Mouse (Mus musculus): ENCODE measurements around the gene Ctnnd2. TPM values are rescaled to one million over a fixed set of nuclear protein-coding genes. Genes with fewer than 3 reads are reported as not detected.

The Ctnnd2 gene
- polyA plus RNA-seq, 1 experiment = 87.7 TPM

GRCm38 (mm10) chr15:30595507-30595906, 423.1 kb downstream of the Ctnnd2 start:
- DNase-seq = no peak
- Histone ChIP-seq H3K27me3 (ENCODE audit: control insufficient read depth, insufficient read depth, low read length) (no peaks in the 10 kb centered on the region), H3K4me1 (ENCODE audit: control insufficient read depth, insufficient read depth, low read length) (no peaks in the 10 kb centered on the region), H3K4me3 (replicated peaks; ENCODE audit: insufficient read depth, low read depth, low read length) (no peak overlapping the region), H3K27ac (ENCODE audit: insufficient read depth, low read length) (no peak overlapping the region)
- TF ChIP-seq POLR2A (IDR thresholded peaks at IDR 0.05; ENCODE audit: borderline replicate concordance, insufficient read depth, low read length) = no peak
- 15% methylated on average over 1 of the region's 1 CpGs for WGBS

GRCm38 (mm10) chr15:30610613-30611012, 438.2 kb downstream of the Ctnnd2 start:
- DNase-seq = no peak
- no peaks in the 10 kb centered on the region for H3K27me3 ChIP-seq (ENCODE audit: control insufficient read depth, insufficient read depth, low read length)
- H3K4me1 ChIP-seq (ENCODE audit: control insufficient read depth, insufficient read depth, low read length) = no peaks in the 10 kb centered on the region
- H3K4me3 ChIP-seq (replicated peaks; ENCODE audit: insufficient read depth, low read depth, low read length) = no peak overlapping the region
- no peak overlapping the region for H3K27ac ChIP-seq (ENCODE audit: insufficient read depth, low read length)
- 91% methylated on average over 7 of the region's 7 CpGs for WGBS
- TF ChIP-seq POLR2A (IDR thresholded peaks at IDR 0.05; ENCODE audit: borderline replicate concordance, insufficient read depth, low read length) = no peak
- no peak for TF ChIP-seq CTCF (IDR thresholded peaks at IDR 0.05; ENCODE audit: borderline replicate concordance, insufficient read depth, low read depth, low read length)

- H3K27ac ChIP-seq (ENCODE audit: insufficient read depth, low read length) = no peak overlapping the region
- no peaks in the 10 kb centered on the region for H3K27me3 ChIP-seq (ENCODE audit: control insufficient read depth, insufficient read depth, low read length)
- TF ChIP-seq POLR2A (IDR thresholded peaks at IDR 0.05; ENCODE audit: borderline replicate concordance, insufficient read depth, low read length) (no peak), CTCF (IDR thresholded peaks at IDR 0.05; ENCODE audit: borderline replicate concordance, insufficient read depth, low read depth, low read length) (no peak)
- DNase-seq = no peak
- no peaks in the 10 kb centered on the region for H3K4me1 ChIP-seq (ENCODE audit: control insufficient read depth, insufficient read depth, low read length)
- WGBS = 82% methylated on average over 7 of the region's 7 CpGs
- H3K4me3 ChIP-seq (replicated peaks; ENCODE audit: insufficient read depth, low read depth, low read length) = no peak overlapping the region
Measured at GRCm38 (mm10) chr15:30615451-30615850, 443.1 kb downstream of the Ctnnd2 start.

- Histone ChIP-seq H3K4me1 (ENCODE audit: control insufficient read depth, insufficient read depth, low read length) (no peaks in the 10 kb centered on the region), H3K27ac (ENCODE audit: insufficient read depth, low read length) (no peak overlapping the region), H3K4me3 (replicated peaks; ENCODE audit: insufficient read depth, low read depth, low read length) (no peak overlapping the region), H3K27me3 (ENCODE audit: control insufficient read depth, insufficient read depth, low read length) (no peaks in the 10 kb centered on the region)
- no peak for DNase-seq
- TF ChIP-seq CTCF (IDR thresholded peaks at IDR 0.05; ENCODE audit: borderline replicate concordance, insufficient read depth, low read depth, low read length) (no peak), POLR2A (IDR thresholded peaks at IDR 0.05; ENCODE audit: borderline replicate concordance, insufficient read depth, low read length) (no peak)
- WGBS = 91% methylated on average over 3 of the region's 3 CpGs
Measured at GRCm38 (mm10) chr15:30616861-30617260, 444.5 kb downstream of the Ctnnd2 start.

GRCm38 (mm10) chr15:30617932-30618331, 445.5 kb downstream of the Ctnnd2 start:
- Histone ChIP-seq H3K27me3 (ENCODE audit: control insufficient read depth, insufficient read depth, low read length) (no peaks in the 10 kb centered on the region), H3K4me3 (replicated peaks; ENCODE audit: insufficient read depth, low read depth, low read length) (no peak overlapping the region), H3K4me1 (ENCODE audit: control insufficient read depth, insufficient read depth, low read length) (no peaks in the 10 kb centered on the region), H3K27ac (ENCODE audit: insufficient read depth, low read length) (no peak overlapping the region)
- TF ChIP-seq CTCF (IDR thresholded peaks at IDR 0.05; ENCODE audit: borderline replicate concordance, insufficient read depth, low read depth, low read length) = no peak
- TF ChIP-seq POLR2A (IDR thresholded peaks at IDR 0.05; ENCODE audit: borderline replicate concordance, insufficient read depth, low read length) = no peak
- no peak for DNase-seq
- WGBS = 86% methylated on average over 2 of the region's 2 CpGs

GRCm38 (mm10) chr15:30628524-30628923, 456.1 kb downstream of the Ctnnd2 start:
- H3K27me3 ChIP-seq (ENCODE audit: control insufficient read depth, insufficient read depth, low read length) = no peaks in the 10 kb centered on the region
- H3K27ac ChIP-seq (ENCODE audit: insufficient read depth, low read length) = no peak overlapping the region
- H3K4me1 ChIP-seq (ENCODE audit: control insufficient read depth, insufficient read depth, low read length) = no peaks in the 10 kb centered on the region
- no peak overlapping the region for H3K4me3 ChIP-seq (replicated peaks; ENCODE audit: insufficient read depth, low read depth, low read length)
- no peak for DNase-seq
- WGBS = 50% methylated on average over 3 of the region's 3 CpGs
- no peak for TF ChIP-seq POLR2A (IDR thresholded peaks at IDR 0.05; ENCODE audit: borderline replicate concordance, insufficient read depth, low read length)
- TF ChIP-seq CTCF (IDR thresholded peaks at IDR 0.05; ENCODE audit: borderline replicate concordance, insufficient read depth, low read depth, low read length) = no peak

GRCm38 (mm10) chr15:30632113-30632735, 459.8 kb downstream of the Ctnnd2 start:
- no peak for DNase-seq
- Histone ChIP-seq H3K4me1 (ENCODE audit: control insufficient read depth, insufficient read depth, low read length) (no peaks in the 10 kb centered on the region), H3K4me3 (replicated peaks; ENCODE audit: insufficient read depth, low read depth, low read length) (no peak overlapping the region), H3K27me3 (ENCODE audit: control insufficient read depth, insufficient read depth, low read length) (no peaks in the 10 kb centered on the region), H3K27ac (ENCODE audit: insufficient read depth, low read length) (no peak overlapping the region)
- WGBS = 57% methylated on average over 7 of the region's 7 CpGs
- TF ChIP-seq CTCF (IDR thresholded peaks at IDR 0.05; ENCODE audit: borderline replicate concordance, insufficient read depth, low read depth, low read length) = no peak

GRCm38 (mm10) chr15:30633917-30634316, 461.5 kb downstream of the Ctnnd2 start:
- Histone ChIP-seq H3K27ac (ENCODE audit: insufficient read depth, low read length) (no peak overlapping the region), H3K4me3 (replicated peaks; ENCODE audit: insufficient read depth, low read depth, low read length) (no peak overlapping the region), H3K4me1 (ENCODE audit: control insufficient read depth, insufficient read depth, low read length) (no peaks in the 10 kb centered on the region), H3K27me3 (ENCODE audit: control insufficient read depth, insufficient read depth, low read length) (no peaks in the 10 kb centered on the region)
- TF ChIP-seq POLR2A (IDR thresholded peaks at IDR 0.05; ENCODE audit: borderline replicate concordance, insufficient read depth, low read length) (no peak), CTCF (IDR thresholded peaks at IDR 0.05; ENCODE audit: borderline replicate concordance, insufficient read depth, low read depth, low read length) (no peak)
- DNase-seq = no peak
- 57% methylated on average over 2 of the region's 2 CpGs for WGBS

Data from cerebellum, adult 2 months (tissue).